Mouse (Mus musculus): Measurements from ENCODE around the gene Eea1. TPM values are rescaled to one million over a fixed set of nuclear protein-coding genes. Genes with fewer than 3 reads are reported as not detected.

The Eea1 gene
- polyA plus RNA-seq, 1 experiment from 2014 or later = 8.6 TPM

DNA sequence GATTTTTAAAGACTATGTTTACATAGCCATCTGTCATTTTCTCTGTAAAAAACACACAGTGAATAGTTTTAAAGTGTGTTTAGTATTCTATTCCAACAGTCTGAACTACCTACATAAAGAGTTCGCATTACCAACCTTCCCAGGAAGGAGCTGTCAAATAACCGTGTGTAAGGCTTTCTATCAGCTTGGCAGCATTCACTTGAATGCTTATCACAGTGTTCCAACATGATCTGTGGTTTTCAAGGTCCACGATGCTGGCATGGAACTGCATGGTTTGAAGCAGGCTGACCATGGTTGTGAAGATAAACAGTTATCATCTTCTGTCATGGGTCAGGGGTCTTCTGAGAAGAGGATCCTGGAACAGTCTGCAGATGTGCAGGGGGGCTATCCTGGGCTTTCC is 141.8 kb downstream of the Eea1 start:
- Histone ChIP-seq H3K4me3 (no peak overlapping the region), H3K9me3 (no peaks in the 10 kb centered on the region), H3K27ac (no peak overlapping the region), H3K36me3 (replicated peaks) (no peaks in the 10 kb centered on the region), H3K27me3 (ENCODE audit: poor library complexity, severe bottlenecking) (no peaks in the 10 kb centered on the region), H3K4me1 (no peaks in the 10 kb centered on the region)
- 88% methylated on average over 3 of the region's 3 CpGs for WGBS
- DNase-seq (ENCODE audit: extremely low spot score, low spot score) = no peak

GRCm38 (mm10) chr10:96089744-96090143 is 149.3 kb downstream of the Eea1 start:
- Histone ChIP-seq H3K36me3 (replicated peaks) (no peaks in the 10 kb centered on the region), H3K9me3 (no peaks in the 10 kb centered on the region), H3K27me3 (ENCODE audit: poor library complexity, severe bottlenecking) (peaks cover 24% of the 10 kb centered on the region), H3K4me3 (no peak overlapping the region), H3K27ac (no peak overlapping the region), H3K4me1 (peaks cover 18% of the 10 kb centered on the region)
- no peak for DNase-seq (ENCODE audit: extremely low spot score, low spot score)
- 44% methylated on average over 1 of the region's 1 CpGs for WGBS

DNA sequence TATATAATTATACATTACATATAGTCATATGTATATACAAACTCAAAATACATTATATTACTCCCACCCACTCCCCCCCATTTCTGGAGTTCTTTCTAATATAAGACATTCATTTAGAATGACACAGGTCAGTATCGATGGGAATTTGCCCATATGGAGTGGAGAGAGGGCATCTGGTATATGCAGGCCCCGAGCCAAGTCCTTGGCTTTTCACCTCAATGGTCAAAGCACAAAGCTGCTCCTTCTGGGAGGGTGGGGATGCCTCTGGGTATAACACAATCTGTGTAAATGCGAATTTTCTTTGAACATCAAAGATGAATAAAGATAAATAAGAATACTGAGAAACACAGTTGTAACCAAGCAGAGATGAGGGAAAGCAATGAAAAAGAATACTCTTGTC is 149.9 kb downstream of the Eea1 start:
- H3K4me3 ChIP-seq = no peak overlapping the region
- 86% methylated on average over 3 of the region's 3 CpGs for WGBS
- peaks cover 24% of the 10 kb centered on the region for H3K27me3 ChIP-seq (ENCODE audit: poor library complexity, severe bottlenecking)
- no peaks in the 10 kb centered on the region for H3K36me3 ChIP-seq (replicated peaks)
- H3K27ac ChIP-seq = no peak overlapping the region
- peaks cover 19% of the 10 kb centered on the region for H3K4me1 ChIP-seq
- H3K9me3 ChIP-seq = no peaks in the 10 kb centered on the region
- no peak for DNase-seq (ENCODE audit: extremely low spot score, low spot score)

DNA sequence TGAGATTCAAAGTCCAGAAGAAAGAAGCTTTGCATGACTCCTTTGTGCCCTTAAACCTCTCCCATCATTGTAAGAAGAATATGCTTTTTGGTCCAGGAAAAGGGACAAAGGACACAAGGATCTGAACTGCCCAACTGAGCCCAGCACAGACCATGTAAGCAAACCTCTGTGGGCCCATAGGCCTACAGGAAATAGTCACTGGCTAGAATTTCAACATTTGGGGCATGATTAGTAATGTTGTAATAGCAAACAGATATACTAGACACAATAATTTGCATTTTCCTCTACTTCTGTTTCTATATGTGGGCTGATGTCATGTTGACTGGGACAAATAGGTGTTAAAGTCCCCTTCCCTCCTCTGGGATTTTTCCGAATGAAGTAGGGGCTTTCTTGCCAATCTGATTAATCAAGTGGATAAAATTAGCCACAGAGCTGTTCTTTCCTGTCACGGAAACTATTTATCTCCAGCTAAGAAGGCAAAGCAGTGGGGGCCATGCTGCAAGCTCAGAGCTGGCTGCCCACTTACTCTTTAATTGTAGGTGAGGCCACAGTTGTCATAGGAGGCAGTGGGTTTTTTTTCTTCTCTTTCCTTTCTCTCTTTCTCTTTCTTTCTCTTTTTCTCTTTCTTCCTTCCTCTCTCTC is 153.6 kb downstream of the Eea1 start:
- Histone ChIP-seq H3K9me3 (no peaks in the 10 kb centered on the region), H3K27ac (no peak overlapping the region), H3K27me3 (ENCODE audit: poor library complexity, severe bottlenecking) (peaks cover 24% of the 10 kb centered on the region), H3K4me1 (peaks cover 19% of the 10 kb centered on the region), H3K4me3 (no peak overlapping the region), H3K36me3 (replicated peaks) (no peaks in the 10 kb centered on the region)
- DNase-seq (ENCODE audit: extremely low spot score, low spot score) = no peak
- 48% methylated on average over 2 of the region's 2 CpGs for WGBS

- 85% methylated on average over 2 of the region's 2 CpGs for WGBS
- no peaks in the 10 kb centered on the region for H3K36me3 ChIP-seq (replicated peaks)
- H3K4me3 ChIP-seq = no peak overlapping the region
- peaks cover 15% of the 10 kb centered on the region for H3K4me1 ChIP-seq
- no peak overlapping the region for H3K27ac ChIP-seq
- peaks cover 24% of the 10 kb centered on the region for H3K27me3 ChIP-seq (ENCODE audit: poor library complexity, severe bottlenecking)
- DNase-seq (ENCODE audit: extremely low spot score, low spot score) = no peak
- H3K9me3 ChIP-seq = no peaks in the 10 kb centered on the region
Measured at GRCm38 (mm10) chr10:96094559-96094958, 154.1 kb downstream of the Eea1 start.

Other genes with a start within 250 kb of the Eea1 start
- gene Gm33543, start 97.7 kb upstream of the Eea1 start, polyA plus RNA-seq (2016; fragmentation: Nextera tagmentation; extraction: Ambion mirVana) = not detected in 2 replicates
- gene Gm5426, start 196.0 kb downstream of the Eea1 start, polyA plus RNA-seq (2016; fragmentation: Nextera tagmentation; extraction: Ambion mirVana) = not detected in 2 replicates

All from forebrain, embryonic 10.5 days (tissue).